Mouse (Mus musculus) embryo, embryonic 10.5 days (tissue): ENCODE measurements around the gene Galnt6.

Experiments
- DNase-seq: peaks from one replicate; pipeline ENCODE4 v3.0.0-alpha.2; 2015; ENCODE audit warnings: low spot score

The Galnt6 gene

GRCm38 (mm10) chr15:100754041-100754440 is 24.9 kb upstream of the Galnt6 start:
- no peak for DNase-seq

DNA sequence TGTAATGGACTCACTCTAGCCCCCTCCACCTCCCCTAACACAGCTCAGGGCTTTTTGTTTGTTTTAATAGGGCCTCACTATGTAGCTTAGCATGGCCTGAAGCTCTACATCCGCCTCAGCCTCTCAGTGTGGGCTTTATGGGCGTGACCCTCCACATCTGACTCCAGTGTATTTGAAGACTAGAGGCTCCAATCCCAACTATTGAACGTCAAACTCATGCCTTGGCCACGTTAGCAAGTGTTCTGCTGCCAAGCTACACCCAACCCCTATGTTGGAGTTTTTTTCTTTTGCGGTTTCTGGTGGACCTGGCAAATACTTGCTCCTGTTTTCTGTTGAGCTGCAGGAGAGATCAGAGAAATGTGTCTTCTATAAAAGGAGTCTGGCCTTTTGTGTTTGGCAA is 23.9 kb upstream of the Galnt6 start:
- DNase-seq, result no peak

- DNase-seq, result no peak
Measured at GRCm38 (mm10) chr15:100752439-100752838, 23.3 kb upstream of the Galnt6 start.

- no peak for DNase-seq
Measured at GRCm38 (mm10) chr15:100749751-100750538, 20.8 kb upstream of the Galnt6 start.

- no peak for DNase-seq
Measured at GRCm38 (mm10) chr15:100748584-100748983, 19.4 kb upstream of the Galnt6 start.

DNA sequence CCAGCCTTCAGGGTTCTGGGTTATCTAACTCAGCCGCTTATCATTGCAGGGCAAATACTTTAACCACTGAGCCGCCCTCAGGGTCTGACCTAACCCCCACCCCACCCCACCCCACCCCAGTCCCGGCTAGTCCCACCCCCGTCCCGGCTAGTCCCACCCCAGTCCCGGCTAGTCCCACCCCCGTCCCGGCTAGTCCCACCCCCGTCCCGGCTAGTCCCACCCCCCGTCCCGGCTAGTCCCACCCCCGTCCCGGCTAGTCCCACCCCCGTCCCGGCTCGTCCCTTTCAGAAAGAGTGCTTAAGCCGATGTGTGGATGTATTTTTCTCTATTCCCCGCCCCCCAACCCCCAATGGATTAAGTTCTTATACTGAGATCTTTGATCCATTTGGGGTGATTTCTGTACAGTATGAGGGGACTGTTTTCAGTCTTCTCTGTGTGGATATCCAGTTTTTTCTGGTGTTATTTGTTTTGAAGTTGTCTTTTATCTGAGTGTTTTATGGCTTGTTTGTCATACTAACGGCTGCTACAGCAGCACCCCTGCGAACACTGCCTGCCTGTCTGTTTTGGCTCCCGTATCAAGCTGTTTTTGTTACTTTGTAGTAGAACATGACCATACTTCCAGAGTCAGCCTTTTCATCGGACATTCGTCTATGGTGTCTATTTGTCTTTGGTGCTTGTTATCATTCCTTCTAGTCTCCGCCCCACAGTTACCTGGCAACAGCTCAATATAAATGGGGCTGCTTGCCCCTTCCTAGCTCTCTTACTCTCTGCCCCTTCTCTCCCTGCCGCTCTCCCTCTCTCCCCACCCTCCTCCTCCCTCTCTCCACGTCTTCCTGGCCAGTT is 18.2 kb upstream of the Galnt6 start:
- peak; percentile 66 for DNase-seq

DNA sequence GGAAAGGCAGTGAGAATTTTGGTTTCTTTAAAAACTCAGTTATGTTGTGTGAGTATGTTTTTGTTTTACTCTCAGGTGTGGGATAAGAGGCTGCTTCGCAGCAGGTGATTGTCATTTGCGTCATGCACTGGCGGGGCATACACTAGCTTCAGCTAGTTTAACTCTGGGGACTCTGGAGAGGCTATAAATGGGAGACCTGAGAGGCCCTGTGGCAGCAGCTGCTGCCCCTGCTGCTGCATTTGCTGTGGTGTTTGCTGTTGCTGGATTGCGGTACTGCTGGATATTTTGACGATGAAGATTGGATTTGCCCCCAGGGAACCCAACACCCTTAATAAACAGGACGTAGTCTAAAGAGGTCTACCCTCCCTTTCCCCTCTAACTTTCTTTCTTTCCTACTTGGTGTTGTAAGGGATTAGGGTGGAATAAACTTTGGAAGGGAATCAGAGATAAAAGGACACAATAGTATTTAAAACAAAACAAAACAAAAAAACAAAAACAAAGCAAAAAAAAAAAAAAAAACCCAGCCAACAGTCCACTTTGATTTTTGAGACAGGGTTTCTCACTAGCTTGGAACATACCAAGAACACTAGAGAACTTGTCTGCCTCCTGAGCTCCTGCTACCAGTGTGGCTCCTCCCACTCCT is 17.4 kb upstream of the Galnt6 start:
- DNase-seq, result peak; percentile 67

DNA sequence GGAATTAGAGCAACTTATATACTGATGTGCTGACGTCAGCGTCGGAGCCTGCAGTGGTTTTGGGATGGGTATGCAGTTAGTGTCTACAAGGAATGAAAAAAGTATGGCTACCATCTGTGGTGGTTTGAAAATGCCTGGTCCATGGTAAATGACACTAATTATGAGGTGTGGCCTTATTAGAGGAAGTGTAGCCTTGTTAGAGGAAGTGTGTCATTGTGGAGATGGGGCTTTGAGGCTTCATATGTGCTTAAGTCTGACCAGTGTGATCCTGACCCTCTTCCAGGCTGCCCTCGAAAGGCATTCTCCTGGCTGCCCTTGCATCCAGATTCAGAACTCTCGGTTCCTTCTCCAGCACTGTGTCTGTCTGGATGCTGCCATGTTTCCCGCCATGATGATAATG is 14.1 kb upstream of the Galnt6 start:
- no peak for DNase-seq

DNA sequence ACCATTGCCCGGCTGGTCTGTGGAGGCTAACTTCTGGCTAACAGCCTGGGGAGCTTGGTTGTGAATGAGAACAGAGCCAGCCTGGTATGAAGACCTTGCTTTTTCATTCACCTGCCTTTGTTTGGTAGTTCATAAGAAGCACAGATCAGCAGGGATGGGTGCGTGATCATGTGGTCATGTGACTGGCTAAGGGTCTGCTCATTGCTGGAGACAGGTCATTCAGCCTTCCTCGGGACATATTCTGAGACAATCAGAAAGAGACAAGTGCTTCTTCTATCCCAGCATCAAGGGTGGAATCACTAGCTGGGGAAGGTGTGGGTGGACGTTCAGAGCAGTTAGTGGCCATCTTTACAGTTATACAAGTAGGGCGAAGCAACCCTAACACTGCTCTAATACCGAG is 10.3 kb upstream of the Galnt6 start:
- no peak for DNase-seq

DNA sequence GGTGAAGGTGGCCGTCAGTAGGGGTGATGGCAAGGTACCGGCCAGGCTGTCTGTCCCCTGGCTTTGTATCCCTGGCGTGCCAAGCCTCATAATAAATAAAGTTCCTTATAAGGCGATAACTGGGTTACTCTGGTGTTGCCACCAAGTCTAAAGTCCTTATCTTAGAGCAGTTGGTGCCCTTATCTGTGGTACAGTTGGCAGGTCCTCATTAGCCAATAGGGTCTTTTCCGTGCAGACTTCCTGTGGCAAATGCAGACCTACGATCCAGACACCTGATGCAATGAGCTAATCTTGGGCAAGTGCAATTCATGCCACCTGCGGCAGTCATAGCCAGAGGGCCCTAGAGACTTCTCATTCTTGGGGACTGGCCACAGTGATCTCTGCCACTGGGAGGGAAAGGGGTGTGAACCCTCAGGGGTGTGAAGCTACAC is 9.2 kb upstream of the Galnt6 start:
- DNase-seq, result no peak

GRCm38 (mm10) chr15:100737667-100738066 is 8.5 kb upstream of the Galnt6 start:
- no peak for DNase-seq

GRCm38 (mm10) chr15:100735953-100736300 is 6.8 kb upstream of the Galnt6 start:
- no peak for DNase-seq

GRCm38 (mm10) chr15:100735095-100735952 is 6.1 kb upstream of the Galnt6 start:
- no peak for DNase-seq

DNA sequence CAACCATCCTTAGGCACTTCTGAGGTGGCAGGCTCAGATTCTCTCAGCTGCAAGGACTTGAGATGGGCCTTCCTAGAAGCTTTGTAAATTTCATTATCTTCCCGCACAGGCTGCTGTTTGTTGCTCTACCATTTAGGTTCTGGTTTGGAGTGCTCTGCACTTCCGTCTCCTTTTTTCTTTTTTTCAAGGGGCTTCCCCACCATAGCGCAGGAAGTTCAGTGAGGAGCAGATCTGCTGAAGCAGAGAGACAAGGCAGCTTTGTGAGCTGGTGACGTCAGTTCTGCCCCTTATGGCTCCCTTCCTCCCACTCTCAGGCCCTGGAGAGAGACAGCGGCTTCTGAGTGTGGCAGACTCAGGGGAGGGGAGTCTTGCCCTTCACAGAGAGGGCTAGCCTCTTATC is 3.4 kb upstream of the Galnt6 start:
- peak; percentile 36 for DNase-seq

GRCm38 (mm10) chr15:100731081-100731480 is 1.9 kb upstream of the Galnt6 start:
- no peak for DNase-seq

GRCm38 (mm10) chr15:100728586-100728985 is 590 bp downstream of the Galnt6 start:
- DNase-seq, result no peak

DNA sequence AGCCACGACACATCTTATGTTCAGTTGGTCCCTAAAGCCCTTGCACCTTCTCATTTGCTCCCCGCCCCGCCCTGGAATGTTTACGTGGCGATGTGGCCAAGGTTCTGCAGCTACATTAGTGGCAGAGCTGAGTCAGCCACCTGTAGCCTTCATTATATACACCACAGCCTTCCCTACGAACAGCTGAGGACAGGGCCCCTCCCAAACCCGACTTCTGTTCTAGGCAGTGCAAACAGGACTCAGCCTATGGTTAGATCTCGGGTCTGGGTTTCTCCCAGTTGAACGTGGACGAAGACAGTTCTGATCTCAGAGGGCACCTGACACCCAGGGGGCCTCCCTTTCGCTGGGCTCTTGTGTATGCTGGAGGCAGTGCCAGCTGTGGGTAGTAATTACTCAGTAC is 1.3 kb downstream of the Galnt6 start:
- no peak for DNase-seq

DNA sequence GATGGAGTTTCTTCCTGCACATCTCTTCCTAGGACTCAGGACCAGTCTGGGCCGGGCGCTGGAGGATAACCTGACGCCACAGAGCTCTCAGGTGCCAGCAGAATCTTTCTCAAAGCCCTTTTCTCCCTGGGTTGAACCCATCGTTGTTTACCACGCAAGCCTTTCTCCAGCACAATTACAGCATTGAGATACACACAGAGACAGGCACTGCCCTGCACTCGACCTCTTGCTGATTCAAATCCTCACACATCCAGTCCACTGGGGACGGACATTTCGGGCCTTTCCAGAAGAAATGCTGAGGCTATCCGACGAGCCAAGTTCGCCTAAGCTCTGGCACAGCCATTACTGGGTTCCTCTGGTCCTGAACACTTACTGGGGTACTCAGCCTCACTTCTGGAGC is 2.5 kb downstream of the Galnt6 start:
- DNase-seq, result no peak

DNA sequence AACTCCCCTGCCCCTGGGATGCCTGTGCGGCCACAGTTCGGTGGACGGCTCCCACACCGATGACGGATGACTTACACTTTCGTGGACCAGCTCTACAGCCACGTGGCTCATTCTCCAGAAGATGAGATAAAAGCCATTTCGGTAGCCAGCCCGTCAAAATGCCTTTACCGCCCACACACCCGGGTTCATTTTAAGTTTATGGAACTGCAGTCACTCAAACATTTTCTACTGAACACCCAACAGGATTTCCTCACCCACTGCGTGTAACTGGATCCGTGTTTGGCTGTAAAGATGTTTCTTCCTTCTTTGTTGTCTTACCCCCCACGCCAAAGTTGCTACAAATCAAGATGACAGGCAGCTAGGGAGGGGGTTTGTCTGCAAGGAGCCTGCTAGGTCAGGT is 5.7 kb downstream of the Galnt6 start:
- DNase-seq, result no peak

DNA sequence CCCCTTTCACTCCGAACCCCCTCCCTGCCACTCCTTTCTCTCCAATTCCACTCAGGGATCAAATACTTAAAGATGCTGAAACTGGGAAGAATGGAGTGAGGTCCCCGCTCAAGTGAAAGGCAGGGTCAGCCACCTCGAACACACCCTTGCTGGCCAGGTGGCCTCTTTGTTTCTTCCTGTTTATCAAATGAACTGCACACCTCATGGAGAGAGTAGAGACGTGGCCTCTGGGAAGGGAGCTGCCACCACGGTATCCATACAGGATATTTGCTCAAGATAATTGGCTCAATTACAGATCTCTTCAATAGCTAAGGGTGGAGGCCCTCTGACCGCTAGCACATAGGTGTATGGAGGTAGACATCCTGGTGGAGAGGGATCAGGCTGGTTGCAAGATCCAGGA is 6.6 kb downstream of the Galnt6 start:
- DNase-seq, result no peak

- no peak for DNase-seq
Measured at GRCm38 (mm10) chr15:100722026-100722425, 7.2 kb downstream of the Galnt6 start.

DNA sequence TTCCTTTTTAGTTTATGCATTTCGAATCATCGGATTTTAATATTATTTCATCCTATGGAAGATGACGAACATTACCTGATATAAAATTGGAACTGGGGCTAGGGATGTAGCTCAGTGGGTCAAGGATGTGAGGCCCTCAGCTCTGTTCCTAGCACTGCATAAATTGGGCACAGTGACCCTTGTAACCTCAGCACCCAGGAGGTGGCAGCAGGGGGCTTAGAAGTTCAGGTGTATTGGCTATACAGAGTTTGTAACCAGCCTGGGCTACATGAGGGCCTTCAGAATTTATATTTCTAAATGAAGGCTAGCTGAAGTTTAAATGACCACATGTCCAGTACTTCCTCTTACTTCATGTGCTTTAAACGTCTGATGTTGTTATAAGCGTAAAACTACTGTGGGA is 7.7 kb downstream of the Galnt6 start:
- no peak for DNase-seq
